Mouse (Mus musculus): ENCODE measurements at regions not wholly inside any gene's neighbourhood (a gene's known extent, or its start where the extent isn't known, plus 50 kb on each side); places are given as distances from the start of the nearest gene placed in this dataset.

DNA sequence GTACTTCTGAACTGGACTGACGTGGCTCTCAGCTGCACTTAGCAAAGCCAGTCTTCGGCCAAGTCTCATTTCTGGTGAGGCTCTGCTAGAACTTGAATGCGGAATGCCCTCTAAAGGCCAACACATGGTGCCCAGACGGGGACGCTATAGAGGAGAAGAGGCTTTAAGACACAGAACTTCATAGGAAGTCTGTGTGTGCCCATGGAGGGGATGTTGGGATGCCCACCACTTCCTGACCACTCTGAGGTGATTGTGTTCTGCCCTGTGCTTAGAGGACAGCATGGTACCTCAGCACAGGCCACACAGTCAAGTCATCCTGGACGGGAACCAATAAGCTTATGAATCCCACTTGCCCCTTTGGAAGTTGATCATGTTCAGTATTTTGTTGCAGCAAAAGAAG, 325.3 kb upstream of the Map3k7 start:
- TF ChIP-seq MAZ (IDR thresholded peaks at IDR 0.05; ENCODE audit: low read depth, low read length) (no peak), GATA1 (IDR thresholded peaks at IDR 0.05; ENCODE audit: low read depth, low read length) (no peak), EP300 (IDR thresholded peaks at IDR 0.05; ENCODE audit: low read depth in 1 of 2, low read length in 2 of 2) (no peak), UBTF (IDR thresholded peaks at IDR 0.05; ENCODE audit: borderline replicate concordance, insufficient read depth, low read depth, low read length) (no peak), CTCF (IDR thresholded peaks at IDR 0.05 in 2 of 3, conservative IDR thresholded peaks at IDR 0.05 in 1 of 3; ENCODE audit: control insufficient read depth in 1 of 3, insufficient read depth in 1 of 3, low read depth in 2 of 3, low read length in 3 of 3, poor library complexity in 1 of 3, severe bottlenecking in 1 of 3) (no peak), USF1 (IDR thresholded peaks at IDR 0.05; ENCODE audit: low read depth, low read length) (no peak), ETS1 (IDR thresholded peaks at IDR 0.05; ENCODE audit: low read depth, low read length) (no peak), POLR2A (IDR thresholded peaks at IDR 0.05; ENCODE audit: control insufficient read depth in 1 of 2, insufficient read depth in 1 of 2, low read depth in 1 of 2, low read length in 2 of 2, poor library complexity in 1 of 2) (no peak), KAT2A (conservative IDR thresholded peaks at IDR 0.05; ENCODE audit: low read depth, low read length) (no peak), HCFC1 (IDR thresholded peaks at IDR 0.05; ENCODE audit: low read depth, low read length) (no peak), MYB (IDR thresholded peaks at IDR 0.05; ENCODE audit: low read depth, low read length) (no peak), SMC3 (IDR thresholded peaks at IDR 0.05; ENCODE audit: low read depth, low read length) (no peak), MAX (IDR thresholded peaks at IDR 0.05; ENCODE audit: low read length) (no peak)

All from MEL (cell line).